Mouse (Mus musculus): ENCODE measurements around the gene Ubxn4. TPM values are rescaled to one million over a fixed set of nuclear protein-coding genes. Genes with fewer than 3 reads are reported as not detected.
"Not testable (repeated sequence)": the region's sequence is repeated elsewhere in the genome, so short reads cannot be mapped to it uniquely, and the experiment has no call there.

Ubxn4 gene
- polyA plus RNA-seq, 1 experiment = 19.2 TPM

DNA sequence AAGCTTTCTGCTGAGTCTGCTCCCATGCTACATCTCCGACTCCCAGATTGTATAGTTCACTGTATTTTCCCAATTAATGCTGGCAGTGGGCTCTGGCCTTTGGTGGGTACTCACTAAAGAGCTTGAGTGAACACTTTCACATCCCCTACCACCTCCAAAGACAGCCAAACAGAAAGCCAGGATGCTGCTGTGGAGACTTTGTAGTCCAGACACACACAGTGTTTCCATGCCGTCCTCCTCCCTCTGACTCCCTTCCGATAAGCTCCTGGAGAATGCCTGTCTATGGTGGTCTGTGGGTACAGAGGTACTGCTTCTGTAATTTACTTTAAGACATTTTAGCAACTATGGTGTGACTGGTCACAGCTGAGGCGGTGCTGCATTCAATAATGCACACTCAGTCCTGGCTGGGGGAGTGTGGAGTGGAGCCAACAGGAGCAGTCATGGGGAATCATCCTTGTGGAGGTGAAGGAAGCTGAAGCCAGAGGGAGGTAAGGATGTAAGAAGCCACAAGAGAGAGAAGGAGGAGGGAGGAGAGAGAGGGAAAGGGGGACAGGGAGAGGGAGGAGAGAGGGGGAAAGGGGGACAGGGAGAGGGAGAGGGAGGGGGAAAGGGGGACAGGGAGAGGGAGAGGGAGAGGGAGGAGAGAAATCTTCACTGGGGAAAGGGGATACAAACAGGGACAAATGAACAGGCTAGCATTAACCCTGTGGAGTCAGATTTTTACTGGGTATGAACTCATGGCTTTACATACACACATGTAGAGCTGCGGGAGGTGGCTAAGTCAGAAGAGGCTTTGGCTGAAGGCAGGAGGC, 52.2 kb downstream of the Ubxn4 start:
- no peak for TF ChIP-seq POLR2A (IDR thresholded peaks at IDR 0.05; ENCODE audit: borderline replicate concordance, extremely low read depth, low read depth, low read length)
- no peak for TF ChIP-seq CTCF (IDR thresholded peaks at IDR 0.05; ENCODE audit: insufficient read depth, low read length)
- 81% methylated on average over 5 of the region's 5 CpGs for WGBS

DNA sequence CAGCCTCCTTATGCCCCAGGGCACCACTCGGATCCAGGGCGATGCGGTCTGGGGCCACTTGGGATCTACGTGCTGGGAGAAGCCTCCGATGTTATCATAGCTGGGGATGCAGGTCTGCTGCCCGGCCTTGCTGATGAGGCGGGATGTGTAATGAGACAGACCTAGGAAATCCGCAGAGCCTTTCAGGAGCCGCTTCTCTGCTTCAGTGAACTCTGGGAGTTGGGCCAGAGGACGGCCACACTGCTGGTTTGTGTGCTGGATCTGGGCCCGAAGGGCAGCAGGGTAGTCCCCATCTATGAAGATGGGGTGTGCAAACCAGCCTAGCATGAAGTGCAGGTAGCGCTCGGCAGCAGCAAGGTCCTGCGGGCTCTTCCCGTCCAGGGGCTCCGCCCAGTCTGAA, 60.1 kb downstream of the Ubxn4 start:
- WGBS = 92% methylated on average over 16 of the region's 16 CpGs
- TF ChIP-seq CTCF (IDR thresholded peaks at IDR 0.05; ENCODE audit: insufficient read depth, low read length) (no peak), POLR2A (IDR thresholded peaks at IDR 0.05; ENCODE audit: borderline replicate concordance, extremely low read depth, low read depth, low read length) (no peak)
- Histone ChIP-seq H3K4me3 (replicated peaks; ENCODE audit: extremely low read depth, low read depth, low read length) (no peak overlapping the region), H3K4me1 (ENCODE audit: control insufficient read depth, insufficient read depth, low read length) (no peaks in the 10 kb centered on the region)
- no peak for DNase-seq

More for the DNA sequence above, 52.2 kb downstream of the Ubxn4 start:
- DNase-seq = no peak
- no peaks in the 10 kb centered on the region for H3K4me1 ChIP-seq (ENCODE audit: control insufficient read depth, insufficient read depth, low read length)
- H3K4me3 ChIP-seq (replicated peaks; ENCODE audit: extremely low read depth, low read depth, low read length) = no peak overlapping the region

DNA sequence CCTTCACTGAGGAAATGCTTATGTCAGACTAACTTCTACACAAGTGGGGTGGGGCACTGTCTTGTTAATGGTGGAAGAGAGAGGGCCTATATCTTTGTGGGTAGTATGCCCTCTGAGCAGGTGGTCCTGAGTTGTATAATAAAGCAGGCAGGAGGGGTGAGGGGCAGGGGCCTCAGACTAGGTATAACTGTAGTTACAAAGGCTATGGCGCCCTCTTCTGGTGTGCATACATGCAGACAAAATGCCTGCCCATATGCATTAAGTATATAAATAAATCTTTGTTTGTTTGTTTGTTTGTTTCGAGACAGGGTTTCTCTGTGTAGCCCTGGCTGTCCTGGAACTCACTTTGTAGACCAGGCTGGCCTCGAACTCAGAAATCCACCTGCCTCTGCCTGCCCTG, 65.3 kb downstream of the Ubxn4 start:
- WGBS = 75% methylated on average over 3 of the region's 3 CpGs
- Histone ChIP-seq H3K4me3 (replicated peaks; ENCODE audit: extremely low read depth, low read depth, low read length) (no peak overlapping the region), H3K4me1 (ENCODE audit: control insufficient read depth, insufficient read depth, low read length) (no peaks in the 10 kb centered on the region)
- no peak for DNase-seq
- no peak for TF ChIP-seq POLR2A (IDR thresholded peaks at IDR 0.05; ENCODE audit: borderline replicate concordance, extremely low read depth, low read depth, low read length)
- TF ChIP-seq CTCF (IDR thresholded peaks at IDR 0.05; ENCODE audit: insufficient read depth, low read length) = no peak

DNA sequence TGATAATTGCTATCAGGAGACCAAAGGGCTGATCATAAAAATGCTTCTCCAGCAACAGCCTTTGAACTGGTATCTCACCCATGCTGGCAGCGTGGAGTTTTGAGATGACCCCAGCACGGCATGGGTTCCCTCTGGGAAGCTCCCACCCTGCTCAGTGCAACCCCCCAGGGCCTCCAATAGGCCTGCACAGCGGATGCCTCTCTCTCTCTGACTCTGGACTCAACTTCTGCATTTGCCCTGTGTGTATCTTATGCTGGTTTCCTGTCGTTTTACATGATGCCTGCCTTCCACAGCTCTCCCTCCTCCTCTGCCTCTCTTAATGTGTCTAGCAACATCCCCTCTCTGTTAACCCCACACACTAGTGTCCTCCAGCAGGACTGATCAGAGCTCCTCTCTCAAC, 70.9 kb downstream of the Ubxn4 start:
- TF ChIP-seq POLR2A (IDR thresholded peaks at IDR 0.05; ENCODE audit: borderline replicate concordance, extremely low read depth, low read depth, low read length) = no peak
- TF ChIP-seq CTCF (IDR thresholded peaks at IDR 0.05; ENCODE audit: insufficient read depth, low read length) = no peak
- WGBS = 58% methylated on average over 4 of the region's 4 CpGs
- Histone ChIP-seq H3K4me1 (ENCODE audit: control insufficient read depth, insufficient read depth, low read length) (no peaks in the 10 kb centered on the region), H3K4me3 (replicated peaks; ENCODE audit: extremely low read depth, low read depth, low read length) (no peak overlapping the region)
- DNase-seq = no peak

DNA sequence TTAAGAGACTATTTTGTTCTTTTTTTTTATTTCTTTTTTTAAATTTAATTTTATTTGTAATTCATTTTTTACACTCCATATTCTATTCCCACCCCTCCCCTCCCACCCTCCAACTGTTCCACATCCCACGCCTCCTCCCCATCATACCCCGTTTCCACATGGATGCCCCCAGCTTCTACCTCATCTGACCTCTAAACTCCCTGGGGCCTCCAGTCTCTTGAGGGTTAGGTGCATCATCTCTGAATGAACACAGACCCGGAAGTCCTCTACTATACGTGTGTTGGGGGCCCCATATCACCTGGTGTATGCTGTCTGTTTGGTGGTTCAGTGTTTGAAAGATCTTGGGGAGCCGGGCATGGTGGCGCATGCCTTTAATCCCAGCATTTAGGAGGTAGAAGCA, 75.5 kb downstream of the Ubxn4 start:
- WGBS = 88% methylated on average over 6 of the region's 6 CpGs
- not testable (repeated sequence) for H3K4me3 ChIP-seq (replicated peaks; ENCODE audit: extremely low read depth, low read depth, low read length); DNase-seq; H3K4me1 ChIP-seq (ENCODE audit: control insufficient read depth, insufficient read depth, low read length)

DNA sequence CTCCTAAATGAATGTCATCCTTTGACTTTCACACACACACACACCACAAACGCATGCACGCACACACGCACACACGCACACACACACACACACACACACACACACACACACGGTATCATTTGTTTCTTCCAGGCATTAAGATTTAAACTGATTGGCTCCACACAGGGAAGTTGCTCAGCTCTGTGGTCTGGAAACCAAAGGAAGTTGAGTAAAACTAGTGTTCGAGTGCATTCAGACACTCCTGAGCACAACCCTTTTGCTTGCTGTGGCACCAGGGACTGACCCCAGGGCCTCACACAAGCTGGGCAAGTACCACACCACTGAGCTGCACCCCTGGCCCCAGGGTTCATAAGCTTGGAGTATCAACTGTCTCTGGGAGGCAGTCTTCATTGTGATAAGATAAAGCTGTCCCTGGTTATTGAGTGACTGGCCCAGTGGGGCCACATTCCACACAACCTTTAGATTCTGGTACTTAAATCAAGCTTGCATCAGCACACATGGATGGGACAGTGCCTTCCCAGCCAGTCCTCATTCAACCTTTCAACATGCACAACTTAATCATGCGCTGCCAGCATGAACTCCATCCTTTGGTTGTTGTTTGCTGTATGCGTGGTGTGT, 79.4 kb downstream of the Ubxn4 start:
- no peaks in the 10 kb centered on the region for H3K4me1 ChIP-seq (ENCODE audit: control insufficient read depth, insufficient read depth, low read length)
- WGBS = 86% methylated on average over 8 of the region's 8 CpGs
- no peak for DNase-seq
- H3K4me3 ChIP-seq (replicated peaks; ENCODE audit: extremely low read depth, low read depth, low read length) = no peak overlapping the region
- no peak for TF ChIP-seq POLR2A (IDR thresholded peaks at IDR 0.05; ENCODE audit: borderline replicate concordance, extremely low read depth, low read depth, low read length)
- TF ChIP-seq CTCF (IDR thresholded peaks at IDR 0.05; ENCODE audit: insufficient read depth, low read length) = no peak

DNA sequence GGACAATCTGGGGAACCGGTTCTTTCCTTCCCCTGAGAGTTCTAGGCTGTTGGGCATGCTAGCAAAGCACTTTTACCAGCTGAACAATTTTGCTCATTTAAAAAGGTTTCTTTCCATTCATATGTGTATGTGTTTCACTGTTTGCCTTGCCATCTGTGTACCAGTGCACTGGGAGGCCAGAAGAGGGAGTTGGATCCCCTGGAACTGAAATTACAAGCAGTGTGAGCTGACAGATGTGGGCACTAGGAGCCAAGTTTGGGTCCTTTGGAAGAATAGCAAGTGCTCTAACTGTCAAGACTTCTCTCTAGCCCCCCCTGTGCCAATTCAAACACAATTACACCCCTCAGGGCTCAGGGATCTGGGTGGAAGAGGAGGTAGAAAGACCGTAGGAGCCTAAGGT, 81.0 kb downstream of the Ubxn4 start:
- DNase-seq = no peak
- Histone ChIP-seq H3K4me3 (replicated peaks; ENCODE audit: extremely low read depth, low read depth, low read length) (no peak overlapping the region), H3K4me1 (ENCODE audit: control insufficient read depth, insufficient read depth, low read length) (no peaks in the 10 kb centered on the region)
- TF ChIP-seq POLR2A (IDR thresholded peaks at IDR 0.05; ENCODE audit: borderline replicate concordance, extremely low read depth, low read depth, low read length) = no peak
- TF ChIP-seq CTCF (IDR thresholded peaks at IDR 0.05; ENCODE audit: insufficient read depth, low read length) = no peak
- WGBS = 85% methylated on average over 2 of the region's 2 CpGs

DNA sequence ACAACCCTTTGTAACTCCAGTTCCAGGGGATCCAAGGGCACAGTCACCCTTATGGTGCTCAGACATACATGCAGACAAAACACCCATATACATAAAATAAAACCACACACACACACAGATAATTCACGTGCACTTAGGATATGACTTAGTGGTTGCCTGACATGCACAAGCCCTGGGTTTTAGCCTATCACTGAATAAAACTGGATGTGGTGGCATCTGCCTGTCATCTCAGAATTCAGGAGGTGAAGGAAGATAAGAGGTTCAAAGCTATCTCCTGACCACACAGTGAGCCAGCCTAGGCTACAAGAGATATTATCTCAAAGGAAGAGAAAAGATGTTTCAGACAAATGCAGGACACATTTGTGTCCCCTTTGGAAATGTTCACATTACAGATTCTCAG, 83.4 kb downstream of the Ubxn4 start:
- DNase-seq = no peak
- WGBS = 88% methylated on average over 1 of the region's 1 CpGs
- no peak overlapping the region for H3K4me3 ChIP-seq (replicated peaks; ENCODE audit: extremely low read depth, low read depth, low read length)
- no peak for TF ChIP-seq CTCF (IDR thresholded peaks at IDR 0.05; ENCODE audit: insufficient read depth, low read length)
- no peak for TF ChIP-seq POLR2A (IDR thresholded peaks at IDR 0.05; ENCODE audit: borderline replicate concordance, extremely low read depth, low read depth, low read length)
- no peaks in the 10 kb centered on the region for H3K4me1 ChIP-seq (ENCODE audit: control insufficient read depth, insufficient read depth, low read length)

DNA sequence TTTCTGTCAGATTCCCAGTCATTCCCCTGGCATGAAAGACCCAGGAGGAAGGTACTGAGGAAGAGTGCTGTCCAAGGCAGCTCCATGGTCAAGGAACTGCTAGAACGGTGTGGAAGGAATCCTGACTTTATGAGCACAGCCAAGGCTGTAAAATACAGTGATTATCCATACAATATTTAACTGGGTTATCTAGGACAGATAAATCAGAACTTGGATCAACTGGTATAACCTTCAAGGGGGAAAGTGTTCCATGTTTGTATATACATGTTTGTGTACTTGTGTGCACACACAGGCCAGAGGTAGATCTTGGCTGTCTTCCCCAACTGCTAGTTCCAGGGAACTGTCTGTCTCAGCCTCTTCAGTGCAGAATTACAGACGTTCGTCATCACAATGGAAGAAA, 84.5 kb downstream of the Ubxn4 start, which contains the start of gene Lct:
Gene Lct (minus strand): TSS at position 101 of the 400 bp plus-strand sequence.
- no peak for DNase-seq
- TF ChIP-seq POLR2A (IDR thresholded peaks at IDR 0.05; ENCODE audit: borderline replicate concordance, extremely low read depth, low read depth, low read length) = no peak
- no peak for TF ChIP-seq CTCF (IDR thresholded peaks at IDR 0.05; ENCODE audit: insufficient read depth, low read length)
- Histone ChIP-seq H3K4me1 (ENCODE audit: control insufficient read depth, insufficient read depth, low read length) (no peaks in the 10 kb centered on the region), H3K4me3 (replicated peaks; ENCODE audit: extremely low read depth, low read depth, low read length) (no peak within 1 kb of the TSS)
- 78% methylated on average over 3 of the region's 3 CpGs for WGBS

Other genes starting within 250 kb of the Ubxn4 start
- 0.72 and 1.1 TPM in 2 replicates for gene Zranb3, start 140.9 kb upstream of the Ubxn4 start, polyA plus RNA-seq (2012; rRNA removed)
- 29.8 and 34.2 TPM in 2 replicates for gene R3hdm1, start 140.7 kb upstream of the Ubxn4 start, polyA plus RNA-seq (2012; rRNA removed)
- gene Lct, start 84.4 kb downstream of the Ubxn4 start, polyA plus RNA-seq (2012; rRNA removed) = 0.09 and 0.17 TPM in 2 replicates
- gene Mcm6, start 115.7 kb downstream of the Ubxn4 start, polyA plus RNA-seq (2012; rRNA removed) = 6.9 and 11.5 TPM in 2 replicates
- gene Dars, start 173.4 kb downstream of the Ubxn4 start, polyA plus RNA-seq (2012; rRNA removed) = 8.9 and 12.2 TPM in 2 replicates

Measured in lung, adult 2 months (tissue).